Mouse (Mus musculus) embryonic fibroblast, embryonic 13.5 days (primary cell): ENCODE data around the gene Ift172.

Source experiments
- CTCF ChIP-seq: IDR thresholded peaks from 2 replicates; pipeline ENCODE4 v1.5.1; 2011; ENCODE audit warnings: mild to moderate bottlenecking, control low read depth, low read length, moderate library complexity, borderline replicate concordance; ENCODE audit not compliant: insufficient read depth
- POLR2A ChIP-seq: IDR thresholded peaks from 2 replicates; pipeline ENCODE4 v1.6.1; 2011; ENCODE audit warnings: low read depth, mild to moderate bottlenecking, control low read depth, low read length, moderate library complexity

DNA sequence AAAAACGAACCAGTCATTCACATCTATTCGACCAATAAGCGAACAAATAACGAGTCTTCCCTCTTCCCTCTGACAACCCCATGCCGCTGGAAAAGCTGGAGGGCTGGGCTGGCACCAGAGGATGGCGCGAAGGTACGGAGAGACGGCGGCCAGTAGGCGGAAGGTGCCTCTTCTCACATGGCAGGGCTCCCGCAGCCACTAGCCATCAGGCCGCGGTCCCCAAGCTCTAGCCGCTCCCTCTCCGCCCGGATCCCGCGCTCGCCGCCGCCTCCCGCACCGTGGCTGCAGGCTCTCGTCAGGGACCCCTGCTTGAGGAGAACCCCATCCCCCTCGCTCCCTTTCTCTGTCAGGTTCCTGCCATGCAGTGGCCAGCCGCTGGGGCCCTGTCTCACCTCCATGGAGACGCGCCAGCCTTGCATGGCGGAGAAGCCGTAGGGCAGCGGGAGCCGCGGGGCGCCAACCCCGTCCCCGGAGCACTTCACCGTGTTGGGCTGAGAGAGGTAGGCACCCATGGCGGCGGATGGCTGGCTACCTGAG lies 70.9 kb downstream of the Ift172 start:
- TF ChIP-seq CTCF (no peak), POLR2A (no peak)
